Mouse (Mus musculus) hematopoietic stem cell, adult 5-6 weeks (primary cell): ENCODE data around the gene Tmem89. TPM values are rescaled to one million over a fixed set of nuclear protein-coding genes. Genes with fewer than 3 reads are reported as not detected.
A peak's percentile ranks its signal among the peaks of the same experiment; 100 is the strongest.

Experiments used
- ATAC-seq, 2 experiments: fragments of 125-278 bp in 1 of 2; replicated peaks in 1 of 2; 2 replicates each; pipeline ENCODE4 v1.8.0; 2016 to 2017; ENCODE audit warnings: inconsistent platforms in 2 of 2, mild to moderate bottlenecking in 2 of 2, moderate number of reproducible peaks in 2 of 2, low read depth in 1 of 2, moderate TSS enrichment in 1 of 2; ENCODE audit not compliant: low FRiP score in 2 of 2, poor library complexity in 2 of 2, severe bottlenecking in 2 of 2, insufficient read depth in 1 of 2, low TSS enrichment in 1 of 2
- total RNA-seq: library from RNA; stranded (forward); fragments of 172-1452, 232-1000 nt; gene quantifications from 2 replicates; pipeline ENCODE4 v1.2.3, GENCODE M21; 2017

Gene Tmem89
- total RNA-seq, result 0.65 TPM in 1 of 2 replicates, not detected in the other

GRCm38 (mm10) chr9:108914491-108914890 lies at the start of gene Tmem89:
Gene Tmem89, plus strand, starts transcription at chr9:108914619.
- ATAC-seq, result no peak

- ATAC-seq, result no peak
Observed at GRCm38 (mm10) chr9:108912308-108912707, 2.1 kb upstream of the Tmem89 start.

- ATAC-seq, result no peak
Observed at GRCm38 (mm10) chr9:108913161-108913560, 1.3 kb upstream of the Tmem89 start.

GRCm38 (mm10) chr9:108913621-108914020 lies 798 bp upstream of the Tmem89 start:
- ATAC-seq, result no peak

- no peak; a peak in 1 of 4 replicates for ATAC-seq
Observed at GRCm38 (mm10) chr9:108925897-108926296, 11.5 kb downstream of the Tmem89 start.

GRCm38 (mm10) chr9:108928424-108928823 lies 14.0 kb downstream of the Tmem89 start:
- ATAC-seq, result no peak

- ATAC-seq, result peak; percentile 1 to 4; a peak in 1 of 4 replicates
Observed at GRCm38 (mm10) chr9:108935991-108936390, 21.6 kb downstream of the Tmem89 start.

GRCm38 (mm10) chr9:108936418-108937364 lies 22.3 kb downstream of the Tmem89 start, which contains the start of gene Uqcrc1:
Gene Uqcrc1, plus strand, starts transcription at chr9:108936633.
- ATAC-seq, result peak; percentile 95 to 98

- ATAC-seq, result no peak
Observed at GRCm38 (mm10) chr9:108945111-108945510, 30.7 kb downstream of the Tmem89 start.

GRCm38 (mm10) chr9:108945608-108946007 lies 31.2 kb downstream of the Tmem89 start:
- ATAC-seq, result no peak

GRCm38 (mm10) chr9:108949231-108949966 lies 35.0 kb downstream of the Tmem89 start:
- no peak for ATAC-seq

GRCm38 (mm10) chr9:108949967-108950728 lies 35.7 kb downstream of the Tmem89 start:
- ATAC-seq, result no peak

- ATAC-seq, result no peak
Observed at GRCm38 (mm10) chr9:108953081-108953636, 38.7 kb downstream of the Tmem89 start, which contains the start of gene Col7a1. Gene Col7a1, plus strand, starts transcription at chr9:108953586.

- ATAC-seq, result no peak
Observed at GRCm38 (mm10) chr9:108955241-108955640, 40.8 kb downstream of the Tmem89 start.

- no peak for ATAC-seq
Observed at GRCm38 (mm10) chr9:108955846-108956245, 41.4 kb downstream of the Tmem89 start.

- no peak for ATAC-seq
Observed at GRCm38 (mm10) chr9:108963577-108963976, 49.2 kb downstream of the Tmem89 start.

GRCm38 (mm10) chr9:108964338-108964737 lies 49.9 kb downstream of the Tmem89 start:
- no peak for ATAC-seq
